Mouse (Mus musculus): ENCODE measurements around the gene Dlec1.

GRCm38 (mm10) chr9:119110640-119111039 lies 8.4 kb downstream of the Dlec1 start:
- TF ChIP-seq CTCF (IDR thresholded peaks at IDR 0.05) (no peak), EP300 (IDR thresholded peaks at IDR 0.05) (no peak)

All from lung, postnatal 0 days (tissue).